Mouse (Mus musculus) layer of hippocampus, adult 11-12 months (tissue): ENCODE measurements at regions not wholly inside any gene's neighbourhood (a gene's known extent, or its start where the extent isn't known, plus 50 kb on each side); places are given as distances from the start of the nearest gene placed in this dataset.

ENCODE experiments used
- DNase-seq: peaks from one replicate; pipeline ENCODE4 v3.0.0; 2022; ENCODE audit warnings: low spot score

- DNase-seq, result no peak
Measured at GRCm38 (mm10) chr19:34421171-34421570, 53.8 kb downstream of the Ch25h start.

GRCm38 (mm10) chr19:34420293-34420792, 54.6 kb downstream of the Ch25h start:
- DNase-seq, result no peak

- no peak for DNase-seq
Measured at GRCm38 (mm10) chr19:34407176-34407575, 67.8 kb downstream of the Ch25h start.

GRCm38 (mm10) chr19:34406710-34407109, 68.3 kb downstream of the Ch25h start:
- no peak for DNase-seq

GRCm38 (mm10) chr19:34396276-34396675, 78.7 kb downstream of the Ch25h start:
- no peak for DNase-seq

GRCm38 (mm10) chr19:34389940-34390339, 85.0 kb downstream of the Ch25h start:
- peak; percentile 3 for DNase-seq

GRCm38 (mm10) chr19:34382551-34382950, 92.1 kb downstream of the Fas start:
- DNase-seq, result no peak
